Mouse (Mus musculus) limb, embryonic 11.5 days (tissue): Measurements from ENCODE around the gene Irf4. TPM values are rescaled to one million over a fixed set of nuclear protein-coding genes. Genes with fewer than 3 reads are reported as not detected.

Experiments used
- ATAC-seq: fragments of 200-750 bp; cut with Nextera tagmentation; 2 replicates; pipeline ENCODE4 v1.8.0; 2017; ENCODE audit warnings: low read depth; ENCODE audit not compliant: insufficient number of reproducible peaks, low FRiP score, low TSS enrichment
- DNase-seq: peaks from one replicate; pipeline ENCODE4 v3.0.0-alpha.2; 2015; ENCODE audit warnings: low spot score
- H3K27ac ChIP-seq: fragments of 300-500 bp; sonication (generic); replicated peaks from 2 replicates; pipeline ENCODE4 v1.5.1; 2014; ENCODE audit warnings: low read depth, mild to moderate bottlenecking, low read length
- H3K27me3 ChIP-seq: fragments of 300-500 bp; sonication (generic); 2 replicates; pipeline ENCODE4 v1.6.1; 2014; ENCODE audit warnings: mild to moderate bottlenecking, low read length, mixed read lengths; ENCODE audit not compliant: control insufficient read depth, insufficient read depth
- H3K36me3 ChIP-seq: fragments of 300-500 bp; sonication (generic); 2 replicates; pipeline ENCODE4 v1.6.1; 2014; ENCODE audit warnings: mild to moderate bottlenecking, low read length, moderate library complexity, mixed read lengths; ENCODE audit not compliant: control insufficient read depth, insufficient read depth
- H3K4me1 ChIP-seq: fragments of 300-500 bp; sonication (generic); 2 replicates; pipeline ENCODE4 v1.6.1; 2014; ENCODE audit warnings: low read length, mixed read lengths; ENCODE audit not compliant: control insufficient read depth, insufficient read depth
- H3K4me2 ChIP-seq: fragments of 300-500 bp; sonication (generic); 2 replicates; pipeline ENCODE4 v1.6.1; 2014; ENCODE audit warnings: low read depth, mild to moderate bottlenecking, moderate library complexity; ENCODE audit not compliant: severe bottlenecking
- H3K4me3 ChIP-seq: fragments of 300-500 bp; sonication (generic); 2 replicates; pipeline ENCODE4 v1.5.1; 2014; ENCODE audit warnings: low read depth, low read length
- H3K9ac ChIP-seq: fragments of 300-500 bp; sonication (generic); 2 replicates; pipeline ENCODE4 v1.6.1; 2014; ENCODE audit warnings: mild to moderate bottlenecking, low read length
- H3K9me3 ChIP-seq: fragments of 300-500 bp; sonication (generic); 2 replicates; pipeline ENCODE4 v1.6.1; 2016; ENCODE audit warnings: low read length; ENCODE audit not compliant: control insufficient read depth
- WGBS: fragments of 180-500 bp; shearing (Covaris S2); extraction: QIAGEN DNeasy Blood & Tissue Kit; methylation state at CpG from one replicate; pipeline ENCODE4 v1.1.7; 2014; 5-methylcytosine and 5-hydroxymethylcytosine counted together
- polyA plus RNA-seq: library from polyadenylated mRNA; unstranded; fragments of >200 nt; fragmentation: Nextera tagmentation; extraction: Ambion mirVana; gene quantifications from 2 replicates; pipeline ENCODE4 v1.2.1, GENCODE M21; 2014

Irf4 gene
- polyA plus RNA-seq, 1 experiment from 2014 or later, result not detected

GRCm38 (mm10) chr13:30761151-30761631 is 12.2 kb downstream of the Irf4 start:
- Histone ChIP-seq H3K9me3 (no peaks in the 10 kb centered on the region), H3K27ac (no peak overlapping the region), H3K4me1 (no peaks in the 10 kb centered on the region), H3K27me3 (no peaks in the 10 kb centered on the region), H3K36me3 (no peaks in the 10 kb centered on the region), H3K4me3 (no peak overlapping the region), H3K9ac (no peak overlapping the region), H3K4me2 (no peak overlapping the region)
- ATAC-seq (no peak), DNase-seq (no peak)
- WGBS, result 83% methylated on average over 8 of the region's 8 CpGs

DNA sequence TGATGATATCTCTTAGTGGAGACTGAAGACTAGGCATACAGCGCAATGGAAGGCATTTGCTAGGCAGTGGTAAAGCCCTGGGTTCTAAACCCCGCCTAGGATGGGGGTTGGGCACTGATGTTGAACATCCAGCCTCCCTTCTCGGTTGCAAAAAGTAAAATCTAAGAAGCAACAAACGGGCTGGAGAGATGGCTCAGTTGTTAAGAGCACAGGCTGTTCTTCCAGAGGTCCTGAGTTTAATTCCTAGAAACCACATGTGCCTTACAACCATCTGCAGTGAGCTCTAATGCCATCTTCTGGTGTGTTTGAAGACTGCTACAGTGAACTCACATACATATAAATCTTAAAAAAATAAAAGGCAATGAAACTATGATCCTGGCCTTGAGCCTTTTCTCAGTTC is 13.2 kb downstream of the Irf4 start:
- 83% methylated on average over 4 of the region's 4 CpGs for WGBS
- Histone ChIP-seq H3K4me2 (no peak overlapping the region), H3K27me3 (no peaks in the 10 kb centered on the region), H3K9me3 (no peaks in the 10 kb centered on the region), H3K4me1 (no peaks in the 10 kb centered on the region), H3K9ac (no peak overlapping the region), H3K27ac (no peak overlapping the region), H3K4me3 (no peak overlapping the region), H3K36me3 (no peaks in the 10 kb centered on the region)
- DNase-seq (no peak), ATAC-seq (no peak)

DNA sequence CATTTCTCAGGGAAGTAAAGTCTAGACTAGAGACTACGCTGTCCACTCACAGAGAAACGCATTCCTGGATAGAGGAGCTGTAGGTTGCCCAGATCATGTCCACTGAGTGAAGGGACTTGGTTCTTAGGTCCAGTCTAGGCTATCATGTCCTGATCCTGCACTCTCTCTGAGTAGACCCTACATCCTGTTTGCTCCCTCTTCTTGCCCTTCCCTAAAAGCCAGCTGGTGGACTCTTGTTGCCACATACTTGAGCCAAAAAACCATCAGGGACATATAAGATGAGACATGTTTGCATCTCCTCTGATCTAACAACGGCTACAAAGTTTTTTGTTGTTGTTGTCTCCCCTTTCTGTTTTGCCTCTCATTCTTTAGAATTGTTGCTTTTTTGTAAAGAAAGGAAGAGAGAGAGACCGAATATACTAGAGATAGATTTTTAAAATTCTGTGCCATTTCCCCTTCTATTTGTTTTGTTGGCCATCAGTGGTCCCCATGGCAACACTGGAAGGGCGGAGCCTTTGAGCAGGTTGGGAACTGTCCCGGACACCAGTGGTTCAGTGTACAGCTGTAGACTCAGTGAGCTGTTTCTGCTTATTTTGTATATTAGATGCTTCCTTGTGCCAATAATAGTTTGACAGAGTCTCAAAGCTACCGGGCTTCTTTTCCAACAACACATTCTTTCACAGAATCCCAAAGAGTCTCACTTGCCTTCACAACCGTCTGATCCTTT is 15.2 kb downstream of the Irf4 start:
- ATAC-seq, result no peak
- Histone ChIP-seq H3K27ac (no peak overlapping the region), H3K9ac (no peak overlapping the region), H3K9me3 (no peaks in the 10 kb centered on the region), H3K36me3 (no peaks in the 10 kb centered on the region), H3K4me1 (no peaks in the 10 kb centered on the region), H3K27me3 (no peaks in the 10 kb centered on the region), H3K4me2 (no peak overlapping the region), H3K4me3 (no peak overlapping the region)
- WGBS, result 87% methylated on average over 8 of the region's 8 CpGs
- DNase-seq, result no peak

DNA sequence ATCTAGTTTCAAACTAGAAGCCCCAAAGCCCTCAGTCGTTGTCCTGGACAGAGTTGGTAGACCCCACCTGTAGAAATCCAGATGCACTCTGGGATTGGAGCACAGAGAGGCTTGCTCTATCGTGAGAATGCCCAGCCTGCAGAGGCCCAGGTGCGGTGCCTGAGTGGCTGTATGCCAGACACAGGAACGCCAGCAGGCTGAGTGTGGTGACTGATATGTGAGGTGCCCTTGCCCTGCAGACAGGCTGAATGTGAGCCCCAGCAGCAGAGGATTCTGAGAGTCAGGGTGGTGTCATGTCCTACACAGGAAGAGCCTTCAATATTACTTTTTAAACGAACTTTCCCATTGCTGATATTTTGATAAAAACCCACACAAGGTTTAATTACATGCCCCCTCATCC is 16.9 kb downstream of the Irf4 start:
- no peak overlapping the region for H3K4me2 ChIP-seq
- H3K36me3 ChIP-seq, result no peaks in the 10 kb centered on the region
- H3K4me1 ChIP-seq, result no peaks in the 10 kb centered on the region
- DNase-seq (no peak), ATAC-seq (no peak)
- WGBS, result 83% methylated on average over 5 of the region's 5 CpGs
- no peaks in the 10 kb centered on the region for H3K27me3 ChIP-seq
- H3K9me3 ChIP-seq, result no peaks in the 10 kb centered on the region
- no peak overlapping the region for H3K9ac ChIP-seq
- H3K4me3 ChIP-seq, result no peak overlapping the region
- no peak overlapping the region for H3K27ac ChIP-seq

DNA sequence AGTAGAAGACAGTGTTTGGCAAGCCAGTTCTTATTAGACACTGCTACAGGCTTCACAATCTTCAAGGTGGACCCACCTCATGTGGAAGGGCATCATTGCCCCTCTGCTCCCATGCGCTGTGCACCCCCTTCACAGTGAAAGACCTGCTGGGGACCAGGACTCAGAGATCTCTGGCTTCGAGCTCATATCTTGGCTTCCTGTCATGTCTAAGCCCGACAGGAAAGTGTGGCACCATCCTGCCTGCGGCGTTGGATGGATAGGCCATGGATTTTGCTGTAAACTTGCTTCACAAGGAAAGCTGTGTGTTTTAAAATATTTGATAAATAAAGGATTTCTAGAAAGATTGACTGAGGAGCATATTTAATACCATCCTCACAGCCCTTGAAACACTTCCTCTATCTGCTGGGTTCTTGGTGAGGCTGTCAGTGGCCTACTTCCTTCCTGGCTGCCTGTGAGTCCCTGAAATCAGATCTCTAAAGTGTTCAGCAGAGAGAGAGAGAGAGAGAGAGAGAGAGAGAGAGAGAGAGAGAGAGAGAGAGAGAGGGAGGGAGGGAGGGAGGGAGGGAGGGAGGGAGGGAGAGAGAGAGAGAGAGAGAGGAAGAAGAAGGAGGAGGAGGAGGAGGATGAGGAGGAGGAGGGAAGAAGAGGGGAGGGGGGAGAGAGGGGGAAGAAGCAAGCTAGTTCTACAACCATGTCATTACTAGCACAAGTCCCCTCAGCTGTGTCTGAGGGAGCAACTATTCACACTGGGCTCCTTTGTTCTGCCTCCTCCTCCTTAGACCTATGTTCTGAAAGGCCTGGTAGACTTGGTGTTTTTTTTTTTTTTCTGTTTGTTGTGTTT is 17.8 kb downstream of the Irf4 start:
- no peak overlapping the region for H3K9ac ChIP-seq
- 88% methylated on average over 5 of the region's 5 CpGs for WGBS
- H3K4me2 ChIP-seq, result no peak overlapping the region
- H3K36me3 ChIP-seq, result no peaks in the 10 kb centered on the region
- ATAC-seq, result no peak
- H3K4me3 ChIP-seq, result no peak overlapping the region
- no peaks in the 10 kb centered on the region for H3K27me3 ChIP-seq
- H3K27ac ChIP-seq, result no peak overlapping the region
- H3K9me3 ChIP-seq, result no peaks in the 10 kb centered on the region
- H3K4me1 ChIP-seq, result no peaks in the 10 kb centered on the region
- DNase-seq, result no peak

DNA sequence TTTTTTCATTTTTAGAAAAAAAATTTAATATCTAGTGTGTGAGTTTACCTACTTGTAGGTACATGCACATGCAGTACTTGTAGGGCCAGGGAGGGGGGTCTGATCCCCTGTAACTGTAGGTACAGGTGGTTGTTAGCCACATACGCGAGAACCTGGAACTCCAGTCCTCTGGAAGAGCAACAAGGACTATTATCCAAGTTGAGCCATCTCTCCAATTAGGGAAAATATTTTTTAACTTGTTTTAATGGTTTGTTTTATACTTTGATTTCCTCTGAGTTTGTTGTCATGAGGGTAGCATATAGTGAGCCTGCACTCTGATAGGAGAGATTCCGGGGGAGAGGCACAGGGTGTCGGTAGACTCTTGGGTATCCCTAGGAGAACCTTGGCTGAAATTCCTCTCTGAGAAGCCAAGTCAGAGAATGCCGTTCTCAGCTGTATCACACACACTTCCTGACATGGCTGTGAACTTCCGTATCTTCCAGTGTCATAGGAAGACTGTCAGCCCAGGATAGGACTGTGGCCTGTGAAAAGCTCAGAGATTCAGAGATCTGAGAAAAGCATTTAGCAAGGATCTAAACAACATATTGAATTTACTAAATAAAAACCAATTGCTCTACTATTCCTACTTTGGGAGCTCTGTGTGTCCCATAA is 18.6 kb downstream of the Irf4 start:
- DNase-seq (no peak), ATAC-seq (no peak)
- no peak overlapping the region for H3K9ac ChIP-seq
- H3K4me2 ChIP-seq, result no peak overlapping the region
- H3K27me3 ChIP-seq, result no peaks in the 10 kb centered on the region
- no peaks in the 10 kb centered on the region for H3K36me3 ChIP-seq
- H3K9me3 ChIP-seq, result no peaks in the 10 kb centered on the region
- H3K4me1 ChIP-seq, result no peaks in the 10 kb centered on the region
- no peak overlapping the region for H3K27ac ChIP-seq
- 90% methylated on average over 6 of the region's 6 CpGs for WGBS
- no peak overlapping the region for H3K4me3 ChIP-seq

GRCm38 (mm10) chr13:30776021-30776420 is 27.0 kb downstream of the Irf4 start:
- DNase-seq (no peak), ATAC-seq (no peak)
- no peak overlapping the region for H3K4me2 ChIP-seq
- H3K4me1 ChIP-seq, result no peaks in the 10 kb centered on the region
- no peak overlapping the region for H3K4me3 ChIP-seq
- no peaks in the 10 kb centered on the region for H3K36me3 ChIP-seq
- H3K9me3 ChIP-seq, result no peaks in the 10 kb centered on the region
- H3K9ac ChIP-seq, result no peak overlapping the region
- H3K27me3 ChIP-seq, result no peaks in the 10 kb centered on the region
- WGBS, result 75% methylated on average over 2 of the region's 2 CpGs
- H3K27ac ChIP-seq, result no peak overlapping the region

DNA sequence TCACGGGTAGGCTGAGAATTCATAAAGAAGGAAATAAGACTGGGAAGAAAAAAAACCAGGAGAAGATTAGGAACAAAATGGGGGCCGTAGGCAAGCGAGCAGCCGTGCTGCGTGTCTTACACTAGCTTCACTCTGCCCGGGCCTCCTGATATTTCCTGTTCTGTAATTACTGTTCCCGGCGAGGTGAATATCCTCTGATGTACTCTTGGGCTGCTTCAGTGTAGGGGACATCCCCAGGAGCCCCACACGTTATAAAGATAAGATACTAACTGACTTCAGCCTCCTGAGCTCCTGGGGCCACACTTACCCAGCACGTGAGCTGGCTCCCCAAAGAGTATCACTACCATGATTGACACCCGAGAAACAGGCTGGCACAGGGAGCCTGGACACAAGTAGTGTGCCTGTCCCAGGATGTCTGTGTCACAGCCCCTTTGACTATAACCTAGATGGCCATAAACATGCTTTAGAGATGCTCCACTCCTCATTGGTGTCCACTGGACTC is 28.7 kb downstream of the Irf4 start:
- WGBS, result 85% methylated on average over 11 of the region's 11 CpGs
- no peak overlapping the region for H3K27ac ChIP-seq
- H3K9me3 ChIP-seq, result no peaks in the 10 kb centered on the region
- no peaks in the 10 kb centered on the region for H3K36me3 ChIP-seq
- H3K9ac ChIP-seq, result no peak overlapping the region
- no peak for DNase-seq
- H3K4me3 ChIP-seq, result no peak overlapping the region
- H3K4me2 ChIP-seq, result no peak overlapping the region
- 0 out of 2 replicates have a peak, but pooled peaks cover 3% of the 10 kb centered on the region for H3K4me1 ChIP-seq
- ATAC-seq, result no peak
- no peaks in the 10 kb centered on the region for H3K27me3 ChIP-seq
